Mouse (Mus musculus) spleen, adult 12 weeks (tissue): ENCODE measurements around the gene Mrpl58.
A peak's percentile ranks its signal among the peaks of the same experiment; 100 is the strongest.
"Not testable (repeated sequence)": the region's sequence is repeated elsewhere in the genome, so short reads cannot be mapped to it uniquely, and the experiment has no call there.

Experiments
- DNase-seq: peaks from one replicate; pipeline ENCODE4 v3.0.0; 2022; ENCODE audit warnings: low spot score

The Mrpl58 gene

GRCm38 (mm10) chr11:115382891-115383290, 20.7 kb upstream of the Mrpl58 start:
- no peak for DNase-seq

- DNase-seq = no peak
These were observed 19.7 kb upstream of the Mrpl58 start for GRCm38 (mm10) chr11:115383701-115384474.

- no peak for DNase-seq
These were observed 19.0 kb upstream of the Mrpl58 start for GRCm38 (mm10) chr11:115384587-115384986.

- not testable (repeated sequence) for DNase-seq
These were observed 16.7 kb upstream of the Mrpl58 start for GRCm38 (mm10) chr11:115386859-115387258.

- DNase-seq = no peak
These were observed 12.2 kb upstream of the Mrpl58 start for GRCm38 (mm10) chr11:115391358-115391757.

GRCm38 (mm10) chr11:115393721-115394325, 9.7 kb upstream of the Mrpl58 start:
- no peak for DNase-seq

GRCm38 (mm10) chr11:115398085-115398484, 5.5 kb upstream of the Mrpl58 start:
- DNase-seq = no peak

- no peak for DNase-seq
These were observed 3.4 kb upstream of the Mrpl58 start for GRCm38 (mm10) chr11:115400126-115400525.

- no peak for DNase-seq
These were observed 2.7 kb upstream of the Mrpl58 start for GRCm38 (mm10) chr11:115400630-115401391.

- no peak for DNase-seq
These were observed 2.2 kb downstream of the Mrpl58 start for GRCm38 (mm10) chr11:115405723-115406122.

GRCm38 (mm10) chr11:115406858-115407401, 3.4 kb downstream of the Mrpl58 start:
- DNase-seq = no peak

- no peak for DNase-seq
These were observed 4.8 kb downstream of the Mrpl58 start for GRCm38 (mm10) chr11:115408266-115408920.

GRCm38 (mm10) chr11:115409556-115409955, 6.0 kb downstream of the Mrpl58 start:
- DNase-seq = no peak

GRCm38 (mm10) chr11:115419531-115420237, 16.1 kb downstream of the Mrpl58 start, which contains the start of the genes Atp5h and Kctd2:
Gene Atp5h, minus strand, starts transcription at chr11:115419962.
Gene Kctd2, plus strand, starts transcription at chr11:115420128.
- peak; percentile 92 for DNase-seq

GRCm38 (mm10) chr11:115420336-115421190, 17.0 kb downstream of the Mrpl58 start:
- DNase-seq = peak; percentile 46

GRCm38 (mm10) chr11:115421328-115421727, 17.8 kb downstream of the Mrpl58 start:
- DNase-seq = no peak

- no peak for DNase-seq
These were observed 18.4 kb downstream of the Mrpl58 start for GRCm38 (mm10) chr11:115421972-115422371.

GRCm38 (mm10) chr11:115423091-115423490, 19.5 kb downstream of the Mrpl58 start:
- no peak for DNase-seq

GRCm38 (mm10) chr11:115424666-115425065, 21.1 kb downstream of the Mrpl58 start:
- DNase-seq = no peak

- DNase-seq = no peak
These were observed 22.1 kb downstream of the Mrpl58 start for GRCm38 (mm10) chr11:115425671-115426070.
